Mouse (Mus musculus) ES-Bruce4 (cell line): ENCODE data around the gene 2410004B18Rik. TPM values are rescaled to one million over a fixed set of nuclear protein-coding genes. Genes with fewer than 3 reads are reported as not detected.

Experiments
- H3K27ac ChIP-seq: 2 replicates; pipeline ENCODE4 v1.5.1; 2012; ENCODE audit warnings: low read length, inconsistent platforms; ENCODE audit not compliant: insufficient read depth
- H3K27me3 ChIP-seq: 2 replicates; pipeline ENCODE4 v1.6.1; 2012; ENCODE audit warnings: mild to moderate bottlenecking, low read length, inconsistent platforms; ENCODE audit not compliant: control insufficient read depth, poor library complexity, insufficient read depth, severe bottlenecking
- H3K36me3 ChIP-seq: 2 replicates; pipeline ENCODE4 v1.6.1; 2012; ENCODE audit warnings: inconsistent platforms, mild to moderate bottlenecking, low read length, moderate library complexity; ENCODE audit not compliant: control insufficient read depth, poor library complexity, insufficient read depth, severe bottlenecking
- H3K4me1 ChIP-seq: one replicate; pipeline ENCODE4 v1.8.1; 2011; ENCODE audit warnings: low read length; ENCODE audit not compliant: control insufficient read depth, insufficient read depth
- H3K4me3 ChIP-seq: 2 replicates; pipeline ENCODE4 v1.5.1; 2011; ENCODE audit warnings: low read depth, mild to moderate bottlenecking, low read length
- H3K9ac ChIP-seq: 2 replicates; pipeline ENCODE4 v1.6.1; 2012; ENCODE audit warnings: low read depth, mild to moderate bottlenecking, inconsistent platforms; ENCODE audit not compliant: poor library complexity, severe bottlenecking
- H3K9me3 ChIP-seq: replicated peaks from 2 replicates; pipeline ENCODE4 v1.6.1; 2012; ENCODE audit warnings: mild to moderate bottlenecking, low read length, inconsistent platforms; ENCODE audit not compliant: control insufficient read depth, poor library complexity, insufficient read depth, severe bottlenecking
- CTCF ChIP-seq: IDR thresholded peaks from one replicate; pipeline ENCODE4 v1.8.1; 2011; ENCODE audit warnings: low read depth, low read length
- EP300 ChIP-seq: IDR thresholded peaks from 2 replicates; pipeline ENCODE4 v1.6.1; 2011; ENCODE audit warnings: low read depth, low read length; ENCODE audit not compliant: insufficient read depth
- POLR2A ChIP-seq: IDR thresholded peaks from one replicate; pipeline ENCODE4 v1.8.1; 2011; ENCODE audit warnings: low read length; ENCODE audit not compliant: insufficient read depth
- polyA plus RNA-seq: library from polyadenylated mRNA; stranded (reverse); fragments of >200 nt; gene quantifications from 2 replicates; pipeline ENCODE4 v1.2.4, GENCODE M21; 2011; ENCODE audit warnings: low read depth; ENCODE audit not compliant: missing spikeins, insufficient read depth, insufficient read length

The 2410004B18Rik gene
- polyA plus RNA-seq, 1 experiment = 30.1 TPM

- Histone ChIP-seq H3K9ac (no peak overlapping the region), H3K4me3 (no peak overlapping the region), H3K27me3 (no peaks in the 10 kb centered on the region), H3K27ac (no peak overlapping the region), H3K36me3 (peaks cover 12% of the 10 kb centered on the region), H3K4me1 (peaks cover 6% of the 10 kb centered on the region), H3K9me3 (no peaks in the 10 kb centered on the region)
- TF ChIP-seq CTCF = no peak
- TF ChIP-seq POLR2A = no peak
- no peak for TF ChIP-seq EP300
Observed at GRCm38 (mm10) chr3:145991976-145992730, 54.3 kb downstream of the 2410004B18Rik start.

DNA sequence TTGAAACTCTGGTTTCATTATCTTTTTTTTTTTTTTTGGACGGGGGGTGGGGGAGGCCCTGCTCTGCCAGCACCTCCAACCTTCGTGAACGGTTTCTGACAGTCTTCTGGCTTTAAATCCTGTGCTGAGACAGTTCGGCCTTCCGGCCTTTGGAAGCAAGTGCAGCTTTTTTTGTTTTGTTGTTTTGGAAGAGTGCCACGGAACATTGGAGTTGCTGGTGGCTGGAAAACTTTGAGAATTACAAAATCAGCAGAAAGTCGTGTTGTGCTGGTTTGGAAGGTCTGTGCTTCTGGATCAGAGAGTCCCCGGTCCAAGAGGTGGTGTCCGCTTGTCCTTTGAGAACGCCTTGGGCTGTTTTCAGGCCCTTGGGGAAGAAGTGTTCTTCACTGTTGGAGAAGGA is 55.0 kb downstream of the 2410004B18Rik start:
- Histone ChIP-seq H3K4me3 (no peak overlapping the region), H3K9me3 (no peaks in the 10 kb centered on the region), H3K36me3 (peaks cover 12% of the 10 kb centered on the region), H3K27me3 (no peaks in the 10 kb centered on the region), H3K27ac (no peak overlapping the region), H3K4me1 (peaks cover 6% of the 10 kb centered on the region), H3K9ac (no peak overlapping the region)
- TF ChIP-seq CTCF (no peak), POLR2A (no peak), EP300 (no peak)

GRCm38 (mm10) chr3:145993481-145994201 is 55.8 kb downstream of the 2410004B18Rik start:
- no peak overlapping the region for H3K27ac ChIP-seq
- H3K9ac ChIP-seq = no peak overlapping the region
- no peaks in the 10 kb centered on the region for H3K27me3 ChIP-seq
- H3K9me3 ChIP-seq = no peaks in the 10 kb centered on the region
- no peak for TF ChIP-seq POLR2A
- no peak for TF ChIP-seq EP300
- TF ChIP-seq CTCF = no peak
- peaks cover 12% of the 10 kb centered on the region for H3K36me3 ChIP-seq
- H3K4me3 ChIP-seq = no peak overlapping the region
- H3K4me1 ChIP-seq = peaks cover 6% of the 10 kb centered on the region

Other genes with a start within 250 kb of the 2410004B18Rik start
- 43.7 and 45.1 TPM in 2 replicates for gene Ddah1, start 179.3 kb upstream of the 2410004B18Rik start, polyA plus RNA-seq
- gene Bcl10, start 15.2 kb upstream of the 2410004B18Rik start, polyA plus RNA-seq = 39.1 and 43.2 TPM in 2 replicates
- gene Syde2, start 49.9 kb downstream of the 2410004B18Rik start, polyA plus RNA-seq = 22.4 and 23.0 TPM in 2 replicates
- gene Wdr63, start 170.1 kb downstream of the 2410004B18Rik start, polyA plus RNA-seq = not detected in 2 replicates
- 13.1 and 15.2 TPM in 2 replicates for gene Mcoln3, start 179.4 kb downstream of the 2410004B18Rik start, polyA plus RNA-seq
- not detected in 2 replicates for gene Mcoln2, start 211.8 kb downstream of the 2410004B18Rik start, polyA plus RNA-seq